Comparison of ENCODE assay signal across 8 mouse cellular contexts in genomic region chr16:43890005-43890336, GRCm38 (mm10). TPM values are rescaled to one million over a fixed set of nuclear protein-coding genes. Genes with fewer than 3 reads are reported as not detected.
DNase-seq lines count a peak whose midpoint lies in the region; ATAC-seq and TF ChIP-seq lines count a peak whose summit lies in the region.

No protein-coding gene starts in this region.

- H3K27me3 ChIP-seq in heart, postnatal 0 days (ENCODE audit: control insufficient read depth, insufficient read depth, low read length), result no peaks in the 10 kb centered on the region
- H3K27me3 ChIP-seq in forebrain, postnatal 0 days (ENCODE audit: insufficient read depth, low read length), result no peaks in the 10 kb centered on the region

- H3K36me3 ChIP-seq in heart, postnatal 0 days (replicated peaks; ENCODE audit: control insufficient read depth, insufficient read depth, low read length), result no peaks in the 10 kb centered on the region
- H3K36me3 ChIP-seq in forebrain, postnatal 0 days (ENCODE audit: insufficient read depth), result no peaks in the 10 kb centered on the region

- DNase-seq in heart, postnatal 0 days (ENCODE audit: low spot score), result peak; percentile 82
- no peak for DNase-seq in heart, adult 8-10 months (ENCODE audit: low spot score)
- no peak for DNase-seq in forebrain, postnatal 0 days
- no peak for DNase-seq in left cerebral cortex, adult 9 months (ENCODE audit: low spot score in 2 of 2)
- DNase-seq in layer of hippocampus, postnatal 25 days (ENCODE audit: extremely low spot score in 1 of 2, low spot score in 1 of 2), result no peak
- DNase-seq in lung, postnatal 25 days (ENCODE audit: low spot score), result no peak

- peaks cover 12% of the 10 kb centered on the region for H3K4me1 ChIP-seq in heart, postnatal 0 days (ENCODE audit: control insufficient read depth, insufficient read depth)
- H3K4me1 ChIP-seq in forebrain, postnatal 0 days (ENCODE audit: insufficient read depth), result peaks cover 10% of the 10 kb centered on the region

- H3K9ac ChIP-seq in heart, postnatal 0 days (replicated peaks; ENCODE audit: low read depth, low read length), result peak overlapping the region; percentile 66
- peak overlapping the region; percentile 68 for H3K9ac ChIP-seq in forebrain, postnatal 0 days

- H3K4me2 ChIP-seq in heart, postnatal 0 days (ENCODE audit: low read depth, low read length), result peak overlapping the region; percentile 63
- peak overlapping the region; percentile 61 for H3K4me2 ChIP-seq in forebrain, postnatal 0 days (ENCODE audit: low read depth)

- peak overlapping the region; percentile 68 for H3K4me3 ChIP-seq in heart, postnatal 0 days (ENCODE audit: low read depth, low read length)
- peak overlapping the region; percentile 61 for H3K4me3 ChIP-seq in forebrain, postnatal 0 days (ENCODE audit: low read depth, low read length)

- peak; percentile 93 for ATAC-seq in heart, postnatal 0 days (ENCODE audit: insufficient read depth, low read depth)
- ATAC-seq in activated CD4-positive, CD25-positive, alpha-beta regulatory T cell, adult 4 months, result peak; percentile 78
- ATAC-seq in forebrain, postnatal 0 days, result peak; percentile 95
- peak; percentile 79 for ATAC-seq in megakaryocyte, adult 5-6 weeks (ENCODE audit: poor library complexity, severe bottlenecking)

- peak overlapping the region; percentile 67 for H3K27ac ChIP-seq in heart, postnatal 0 days (ENCODE audit: low read depth)
- H3K27ac ChIP-seq in forebrain, postnatal 0 days (ENCODE audit: low read depth, low read length), result peak overlapping the region; percentile 78

- TF ChIP-seq EP300 in heart, postnatal 0 days (IDR thresholded peaks at IDR 0.05; ENCODE audit: low read depth), result no peak

- WGBS in heart, postnatal 0 days, result 0% methylated on average over 9 of the region's 9 CpGs
- WGBS in forebrain, postnatal 0 days, result 0% methylated on average over 9 of the region's 9 CpGs

- peak; percentile 44 for TF ChIP-seq CTCF in heart, postnatal 0 days (IDR thresholded peaks at IDR 0.05; ENCODE audit: low read depth)
- peak; percentile 75 for TF ChIP-seq CTCF in forebrain, postnatal 0 days (IDR thresholded peaks at IDR 0.05; ENCODE audit: low read depth)

- no peaks in the 10 kb centered on the region for H3K9me3 ChIP-seq in heart, postnatal 0 days (replicated peaks; ENCODE audit: control insufficient read depth, low read length)
- H3K9me3 ChIP-seq in forebrain, postnatal 0 days (ENCODE audit: low read length), result no peaks in the 10 kb centered on the region

RNA-seq across cellular contexts. Expression of gene Ccdc191, which starts 0.4 kb away (rescaled TPM):
- 0.04 TPM in 1 of 2 replicates, not detected in the other for total RNA-seq in heart, postnatal 0 days (2014; rRNA removed; ENCODE audit: low replicate concordance)
- 5.8 and 7.8 TPM in 2 replicates for polyA plus RNA-seq in heart, postnatal 0 days (2015; fragmentation: Nextera tagmentation; extraction: Ambion mirVana)
- total RNA-seq in heart, adult 8-10 months (2022), result 10 to 100 TPM in 1 of 4 experiments, 1 to 10 TPM in 3; 2.3 to 10.1 (median 3.4) TPM
- polyA plus RNA-seq in activated CD4-positive, CD25-positive, alpha-beta regulatory T cell, adult 4 months (2017; shearing (Covaris generic)), result 10 to 100 TPM; 10.3 to 11.6 TPM
- 1.6 and 7.9 TPM in 2 replicates for total RNA-seq in forebrain, postnatal 0 days (2014; rRNA removed)
- polyA plus RNA-seq in forebrain, postnatal 0 days (2015; fragmentation: Nextera tagmentation; extraction: Ambion mirVana), result 3.9 and 6.1 TPM in 2 replicates
- 2.6 and 5.8 TPM in 2 replicates for total RNA-seq in megakaryocyte, adult 5-6 weeks (2015)
- 4.6 and 10.7 TPM in 2 replicates for total RNA-seq in megakaryocyte, adult 5-6 weeks (2017)
- total RNA-seq in layer of hippocampus, postnatal 25 days (2021), result 1 to 10 TPM; 4.0 to 4.2 TPM

RNA-seq across cellular contexts. Expression of gene Qtrt2, which starts 36.6 kb away (rescaled TPM):
- 10.6 and 30.0 TPM in 2 replicates for total RNA-seq in heart, postnatal 0 days (2014; rRNA removed; ENCODE audit: low replicate concordance)
- 8.7 and 9.5 TPM in 2 replicates for polyA plus RNA-seq in heart, postnatal 0 days (2015; fragmentation: Nextera tagmentation; extraction: Ambion mirVana)
- 10 to 100 TPM in 3 of 4 experiments, 1 to 10 TPM in 1; 6.4 to 16.6 (median 13.0) TPM for total RNA-seq in heart, adult 8-10 months (2022)
- polyA plus RNA-seq in activated CD4-positive, CD25-positive, alpha-beta regulatory T cell, adult 4 months (2017; shearing (Covaris generic)), result 10 to 100 TPM; 11.6 to 12.0 TPM
- 32.5 and 32.8 TPM in 2 replicates for total RNA-seq in forebrain, postnatal 0 days (2014; rRNA removed)
- 9.6 and 11.7 TPM in 2 replicates for polyA plus RNA-seq in forebrain, postnatal 0 days (2015; fragmentation: Nextera tagmentation; extraction: Ambion mirVana)
- 2.6 and 3.5 TPM in 2 replicates for total RNA-seq in megakaryocyte, adult 5-6 weeks (2015)
- total RNA-seq in megakaryocyte, adult 5-6 weeks (2017), result 7.8 and 15.8 TPM in 2 replicates
- total RNA-seq in layer of hippocampus, postnatal 25 days (2021), result 10 to 100 TPM; 26.8 to 40.8 TPM
